22 mouse cellular contexts compared by ENCODE assay signal in the genomic region with DNA sequence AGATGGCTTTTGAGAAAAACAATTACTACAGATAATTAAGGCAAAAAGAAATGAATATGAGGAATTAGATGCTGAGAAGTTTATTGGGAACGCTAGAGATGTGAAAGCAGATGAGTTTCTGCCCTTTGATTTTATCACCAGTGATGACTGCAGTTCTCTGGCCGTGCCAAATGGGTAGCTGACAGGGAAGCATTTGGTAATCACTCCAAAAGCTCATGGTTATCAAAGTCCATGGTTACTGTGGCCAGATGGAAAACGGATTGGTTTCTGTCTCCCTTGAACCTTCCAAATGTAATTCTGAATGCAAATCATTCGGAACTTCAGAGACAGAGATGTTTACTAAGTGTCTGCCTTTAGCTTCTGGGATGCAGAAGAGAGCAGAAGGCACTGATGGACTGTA. TPM values are rescaled to one million over a fixed set of nuclear protein-coding genes. Genes with fewer than 3 reads are reported as not detected.
DNase-seq lines count a peak whose midpoint lies in the region; ATAC-seq lines count a peak whose summit lies in the region.
"Had no signal": no experiment of that assay in that cellular context is flagged by ENCODE, and none has a peak within 500 bp of the region (broad histone marks: within the 10 kb centered on the region; RNA-seq: fewer than 3 reads in every experiment).

No protein-coding gene starts in this region.

- H3K27ac ChIP-seq in kidney, embryonic 16.5 days (ENCODE audit: low read length), result no peak overlapping the region
- no peak overlapping the region for H3K27ac ChIP-seq in midbrain, embryonic 11.5 days (ENCODE audit: low read depth, low read length)
- H3K27ac ChIP-seq in midbrain, embryonic 14.5 days (replicated peaks; ENCODE audit: low read depth, low read length), result no peak overlapping the region
- H3K27ac ChIP-seq: embryonic facial prominence, embryonic 12.5 days; embryonic facial prominence, embryonic 15.5 days; hindbrain, embryonic 10.5 days; hindbrain, embryonic 13.5 days had no signal

- H3K9ac ChIP-seq in kidney, embryonic 16.5 days (replicated peaks; ENCODE audit: low read length), result no peak overlapping the region
- no peak overlapping the region for H3K9ac ChIP-seq in midbrain, embryonic 11.5 days (ENCODE audit: low read length)
- no peak overlapping the region for H3K9ac ChIP-seq in midbrain, embryonic 14.5 days (replicated peaks; ENCODE audit: low read length)
- H3K9ac ChIP-seq: embryonic facial prominence, embryonic 12.5 days; embryonic facial prominence, embryonic 15.5 days; hindbrain, embryonic 13.5 days had no signal

- no peaks in the 10 kb centered on the region for H3K9me3 ChIP-seq in kidney, embryonic 16.5 days (ENCODE audit: low read length)
- H3K9me3 ChIP-seq in midbrain, embryonic 11.5 days (ENCODE audit: control insufficient read depth, low read length), result no peaks in the 10 kb centered on the region
- H3K9me3 ChIP-seq in midbrain, embryonic 14.5 days (ENCODE audit: control insufficient read depth, low read length), result no peaks in the 10 kb centered on the region
- H3K9me3 ChIP-seq: embryonic facial prominence, embryonic 12.5 days; embryonic facial prominence, embryonic 15.5 days; hindbrain, embryonic 10.5 days; hindbrain, embryonic 13.5 days had no signal

- DNase-seq in kidney, adult 11 months, result peak; percentile 30
- no peak for DNase-seq in kidney, postnatal 4 days
- peak; percentile 60 for DNase-seq in kidney, adult 9 months
- DNase-seq in midbrain, embryonic 11.5 days (ENCODE audit: low spot score, missing footprints), result peak; percentile 19
- no peak for DNase-seq in midbrain, embryonic 14.5 days
- DNase-seq: adrenal gland, adult 2 months; adrenal gland, postnatal 14 days; cerebellum, adult 11 months; cerebellum, adult 9-11 months; cerebellum, postnatal 25 days; gastrocnemius, postnatal 10 days; gastrocnemius, postnatal 36 days; heart, postnatal 36 days had no signal

- H3K27me3 ChIP-seq in kidney, embryonic 16.5 days (ENCODE audit: insufficient read depth, low read length), result no peaks in the 10 kb centered on the region
- no peaks in the 10 kb centered on the region for H3K27me3 ChIP-seq in midbrain, embryonic 11.5 days (ENCODE audit: control insufficient read depth, insufficient read depth, low read length)
- H3K27me3 ChIP-seq in midbrain, embryonic 14.5 days (ENCODE audit: control insufficient read depth, insufficient read depth, low read length), result no peaks in the 10 kb centered on the region
- H3K27me3 ChIP-seq: embryonic facial prominence, embryonic 12.5 days; embryonic facial prominence, embryonic 15.5 days; hindbrain, embryonic 13.5 days had no signal

- H3K4me2 ChIP-seq in kidney, embryonic 16.5 days (replicated peaks; ENCODE audit: low read depth, low read length), result no peak overlapping the region
- no peak overlapping the region for H3K4me2 ChIP-seq in midbrain, embryonic 11.5 days
- H3K4me2 ChIP-seq in midbrain, embryonic 14.5 days (ENCODE audit: low read length), result no peak overlapping the region
- H3K4me2 ChIP-seq: embryonic facial prominence, embryonic 12.5 days; embryonic facial prominence, embryonic 15.5 days; heart, embryonic 11.5 days; hindbrain, embryonic 13.5 days had no signal

- H3K4me3 ChIP-seq in kidney, embryonic 16.5 days (ENCODE audit: low read length), result no peak overlapping the region
- no peak overlapping the region for H3K4me3 ChIP-seq in midbrain, embryonic 11.5 days (ENCODE audit: low read depth, low read length)
- no peak overlapping the region for H3K4me3 ChIP-seq in midbrain, embryonic 14.5 days (replicated peaks; ENCODE audit: low read depth, low read length)
- H3K4me3 ChIP-seq: embryonic facial prominence, embryonic 12.5 days; embryonic facial prominence, embryonic 15.5 days; hindbrain, embryonic 10.5 days; hindbrain, embryonic 13.5 days had no signal

- ATAC-seq in kidney, embryonic 16.5 days (ENCODE audit: low FRiP score, low TSS enrichment), result no peak
- ATAC-seq in midbrain, embryonic 11.5 days (ENCODE audit: low FRiP score), result no peak
- no peak for ATAC-seq in midbrain, embryonic 14.5 days (ENCODE audit: low FRiP score, low TSS enrichment)
- ATAC-seq: CD4-positive, CD25-positive, alpha-beta regulatory T cell, adult 4 months; forebrain, embryonic 14.5 days; hindbrain, embryonic 16.5 days had no signal

- H3K4me1 ChIP-seq in kidney, embryonic 16.5 days (ENCODE audit: insufficient read depth, low read length), result no peaks in the 10 kb centered on the region
- no peaks in the 10 kb centered on the region for H3K4me1 ChIP-seq in midbrain, embryonic 11.5 days (ENCODE audit: control insufficient read depth, insufficient read depth, low read length)
- no peaks in the 10 kb centered on the region for H3K4me1 ChIP-seq in midbrain, embryonic 14.5 days (ENCODE audit: control insufficient read depth, insufficient read depth, low read length)
- H3K4me1 ChIP-seq: embryonic facial prominence, embryonic 15.5 days; hindbrain, embryonic 10.5 days; hindbrain, embryonic 13.5 days had no signal

- H3K36me3 ChIP-seq in kidney, embryonic 16.5 days (ENCODE audit: insufficient read depth, low read length), result no peaks in the 10 kb centered on the region
- no peaks in the 10 kb centered on the region for H3K36me3 ChIP-seq in midbrain, embryonic 11.5 days (ENCODE audit: control insufficient read depth, insufficient read depth, low read length)
- H3K36me3 ChIP-seq in midbrain, embryonic 14.5 days (ENCODE audit: control insufficient read depth, insufficient read depth, low read length), result no peaks in the 10 kb centered on the region
- H3K36me3 ChIP-seq: embryonic facial prominence, embryonic 12.5 days had no signal

- WGBS in kidney, embryonic 16.5 days, result 59% methylated on average over 4 of the region's 4 CpGs
- WGBS in midbrain, embryonic 11.5 days, result 87% methylated on average over 4 of the region's 4 CpGs
- WGBS in midbrain, embryonic 14.5 days, result 80% methylated on average over 4 of the region's 4 CpGs

RNA-seq across cellular contexts. Expression of gene Osbpl8, which starts 37.1 kb away (rescaled TPM):
- polyA plus RNA-seq in kidney, embryonic 16.5 days (2015; fragmentation: Nextera tagmentation; extraction: Ambion mirVana), result 7.1 and 8.6 TPM in 2 replicates
- 11.9 and 15.0 TPM in 2 replicates for polyA plus RNA-seq in midbrain, embryonic 11.5 days (2014; fragmentation: Nextera tagmentation; extraction: Ambion mirVana)
- 17.9 and 19.0 TPM in 2 replicates for polyA plus RNA-seq in midbrain, embryonic 14.5 days (2014; fragmentation: Nextera tagmentation; extraction: Ambion mirVana)

Comparison
In these comparisons a context has a peak if more than half of its experiments do, and no peak if none do; other contexts are left out.
1. DNase-seq: peak in kidney, adult 11 months (single experiment), kidney, adult 9 months (single experiment) and midbrain, embryonic 11.5 days (single experiment); none in kidney, postnatal 4 days (0 of 2) and midbrain, embryonic 14.5 days (single experiment).